Mouse (Mus musculus): ENCODE measurements around the gene Rce1. TPM values are rescaled to one million over a fixed set of nuclear protein-coding genes. Genes with fewer than 3 reads are reported as not detected.
"Not testable (repeated sequence)": the region's sequence is repeated elsewhere in the genome, so short reads cannot be mapped to it uniquely, and the experiment has no call there.

The Rce1 gene
- total RNA-seq, 2 experiments from 2014 or later: 9.1 to 10.3 TPM

- DNase-seq: no peak
Observed at GRCm38 (mm10) chr19:4613464-4614304, 11.8 kb downstream of the Rce1 start.

GRCm38 (mm10) chr19:4612181-4612961 lies 13.1 kb downstream of the Rce1 start:
- no peak for DNase-seq

- peak in 1 of 2 experiments; percentile 74 for DNase-seq
Observed at GRCm38 (mm10) chr19:4610109-4610508, 15.3 kb downstream of the Rce1 start.

- peak in 1 of 2 experiments; percentile 48 for DNase-seq
Observed at GRCm38 (mm10) chr19:4608511-4608910, 16.9 kb downstream of the Rce1 start.

GRCm38 (mm10) chr19:4607406-4607805 lies 18.0 kb downstream of the Rce1 start:
- no peak for DNase-seq

GRCm38 (mm10) chr19:4605654-4606053 lies 19.8 kb downstream of the Rce1 start:
- no peak for DNase-seq

- peak in 1 of 2 experiments; percentile 43 for DNase-seq
Observed at GRCm38 (mm10) chr19:4603801-4604723, 21.4 kb downstream of the Rce1 start.

- DNase-seq: no peak
Observed at GRCm38 (mm10) chr19:4602459-4602858, 23.0 kb downstream of the Rce1 start.

- DNase-seq: no peak
Observed at GRCm38 (mm10) chr19:4596071-4596470, 29.4 kb downstream of the Rce1 start.

GRCm38 (mm10) chr19:4593792-4594522 lies 31.5 kb downstream of the Rce1 start:
- no peak for DNase-seq

- DNase-seq: no peak
Observed at GRCm38 (mm10) chr19:4590025-4590424, 35.4 kb downstream of the Rce1 start.

- peak in 1 of 2 experiments; percentile 26 for DNase-seq
Observed at GRCm38 (mm10) chr19:4589081-4589480, 36.4 kb downstream of the Rce1 start.

GRCm38 (mm10) chr19:4588430-4588829 lies 37.0 kb downstream of the Rce1 start:
- no peak for DNase-seq

- DNase-seq: no peak
Observed at GRCm38 (mm10) chr19:4587426-4587825, 38.0 kb downstream of the Rce1 start.

GRCm38 (mm10) chr19:4586783-4587182 lies 38.7 kb downstream of the Rce1 start:
- DNase-seq: not testable (repeated sequence)

GRCm38 (mm10) chr19:4583856-4584255 lies 41.6 kb downstream of the Rce1 start:
- DNase-seq: no peak

GRCm38 (mm10) chr19:4579296-4579695 lies 46.1 kb downstream of the Rce1 start:
- no peak for DNase-seq

GRCm38 (mm10) chr19:4578799-4579198 lies 46.6 kb downstream of the Rce1 start:
- peak; percentile 68 to 80 for DNase-seq

GRCm38 (mm10) chr19:4573241-4573640 lies 52.2 kb downstream of the Rce1 start:
- DNase-seq: no peak
